Mouse (Mus musculus) thymus, postnatal 0 days (tissue): ENCODE measurements around the gene Plin2. TPM values are rescaled to one million over a fixed set of nuclear protein-coding genes. Genes with fewer than 3 reads are reported as not detected.
A peak's percentile ranks its signal among the peaks of the same experiment; 100 is the strongest.
"Not testable (repeated sequence)": the region's sequence is repeated elsewhere in the genome, so short reads cannot be mapped to it uniquely, and the experiment has no call there.

Experiments
- DNase-seq: peaks from one replicate; pipeline ENCODE4 v3.0.0-alpha.2; 2015; ENCODE audit warnings: low spot score
- polyA plus RNA-seq: library from polyadenylated mRNA; unstranded; fragments of >200 nt; fragmentation: Nextera tagmentation; extraction: Ambion mirVana; gene quantifications from 2 replicates; pipeline ENCODE4 v1.2.1, GENCODE M21; 2015

The Plin2 gene
- polyA plus RNA-seq, 1 experiment from 2014 or later: 63.0 TPM

DNA sequence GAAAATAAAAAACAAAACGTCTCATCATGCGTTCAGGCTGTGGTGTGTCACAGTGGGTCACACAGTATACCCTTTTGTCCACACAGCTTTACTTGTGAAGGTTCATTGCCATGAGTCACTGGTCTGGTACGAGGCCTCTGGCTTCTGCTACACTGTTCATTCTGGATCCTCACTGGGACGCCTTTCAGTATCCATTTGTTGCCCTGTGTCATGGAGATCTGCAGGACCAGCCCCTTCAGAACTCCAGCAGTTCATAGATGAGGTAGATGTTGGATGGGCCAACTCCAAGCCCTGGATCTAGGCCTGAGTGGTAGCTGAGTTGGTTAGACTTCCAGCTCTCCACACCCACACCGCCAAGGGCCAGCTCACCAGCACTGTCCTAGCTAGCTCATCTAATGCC is 13.9 kb upstream of the Plin2 start:
- no peak for DNase-seq

DNA sequence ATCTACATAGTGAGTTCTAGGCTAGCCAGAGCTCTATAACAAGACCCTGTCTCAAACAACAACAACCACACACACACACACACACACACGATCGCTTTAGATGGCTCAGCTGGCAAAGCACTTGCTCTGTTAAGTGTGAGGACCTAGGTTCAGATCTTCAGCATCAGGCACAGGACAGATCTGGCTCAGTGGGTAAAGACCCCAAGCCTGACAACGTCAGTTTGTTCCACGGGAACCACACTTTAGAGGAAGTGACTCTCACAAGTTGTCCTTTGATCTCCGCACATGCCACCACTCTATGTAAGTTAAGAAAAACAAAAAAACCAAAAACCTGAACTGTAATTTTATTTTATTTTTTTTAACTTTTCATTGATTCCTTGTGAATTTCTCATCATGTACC is 13.4 kb upstream of the Plin2 start:
- peak; percentile 82 for DNase-seq

- no peak for DNase-seq
Measured at GRCm38 (mm10) chr4:86681846-86682245, 12.0 kb upstream of the Plin2 start.

DNA sequence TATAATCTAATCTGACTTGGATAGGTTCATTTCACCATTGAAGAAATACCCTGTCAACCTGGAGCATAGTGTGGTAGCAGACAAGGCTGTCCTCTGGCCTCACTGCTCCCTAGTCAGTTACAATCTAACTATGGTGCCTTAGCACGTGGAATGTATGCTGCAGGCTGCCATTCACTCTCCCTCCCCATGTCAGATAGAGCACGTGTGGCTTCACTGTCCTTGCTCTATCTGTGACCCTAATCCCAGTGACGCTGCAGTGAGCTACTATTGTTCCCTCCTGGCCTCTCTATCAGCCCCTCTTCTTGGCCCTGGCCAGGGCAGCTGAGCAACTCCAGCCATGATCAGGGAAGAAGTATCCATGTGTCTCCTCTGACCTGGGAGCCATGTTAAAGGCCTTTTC is 11.6 kb upstream of the Plin2 start:
- no peak for DNase-seq

DNA sequence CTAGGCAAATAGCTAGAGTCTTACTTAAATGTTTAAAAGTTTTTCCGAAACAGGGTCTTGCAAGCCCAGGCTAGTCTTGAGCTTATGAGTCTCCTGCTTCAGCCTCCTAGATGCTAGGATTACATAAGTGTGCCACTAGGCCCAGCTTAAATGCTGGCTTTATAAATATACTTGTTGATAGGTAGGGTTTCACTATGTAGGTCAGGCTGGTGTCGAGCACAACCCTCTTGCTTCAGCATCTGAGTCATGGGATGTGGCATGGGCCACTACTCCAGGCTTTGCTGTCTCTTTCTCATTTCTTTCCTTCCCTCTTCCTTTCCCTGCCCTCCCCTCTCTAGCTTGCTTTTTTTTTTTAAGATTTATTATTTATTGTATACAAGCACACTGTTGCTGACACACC is 9.8 kb upstream of the Plin2 start:
- no peak for DNase-seq

DNA sequence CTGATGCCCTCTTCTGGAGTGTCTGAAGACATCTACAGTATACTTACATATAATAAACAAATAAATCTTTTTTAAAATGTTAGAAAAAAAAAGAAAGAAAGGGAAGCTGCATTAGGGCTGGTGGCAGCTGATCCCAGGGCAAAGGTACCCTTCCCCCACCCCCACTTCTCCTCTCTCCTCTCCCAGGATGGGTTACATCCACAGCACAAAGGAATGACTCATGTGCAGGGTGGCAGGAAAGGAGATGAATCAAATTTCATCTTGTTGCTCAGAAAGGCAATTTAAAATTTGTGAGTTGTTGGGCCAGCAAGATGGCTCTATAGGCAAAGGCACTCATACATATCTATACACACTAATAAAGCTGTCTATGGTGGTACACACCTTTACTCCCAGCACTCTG is 6.9 kb upstream of the Plin2 start:
- no peak for DNase-seq

DNA sequence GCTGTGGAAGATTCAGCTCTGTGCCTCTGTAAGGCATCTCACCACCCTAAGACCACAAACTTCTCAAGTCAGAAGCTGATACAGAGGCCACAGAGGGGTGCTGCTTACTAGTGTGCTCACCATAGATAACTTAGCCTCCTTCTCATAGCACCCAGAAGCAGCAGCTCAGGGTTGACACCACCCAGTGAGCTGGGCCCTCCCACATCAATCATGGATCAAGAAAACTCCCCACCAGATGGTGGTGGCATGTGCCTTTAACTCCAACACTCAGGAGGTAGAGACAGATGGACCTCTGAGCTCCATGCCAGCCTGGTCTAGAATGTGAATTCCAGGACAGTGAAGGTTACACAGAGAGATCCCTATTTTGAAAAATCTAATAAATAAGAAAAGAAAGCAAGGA is 4.9 kb upstream of the Plin2 start:
- not testable (repeated sequence) for DNase-seq

DNA sequence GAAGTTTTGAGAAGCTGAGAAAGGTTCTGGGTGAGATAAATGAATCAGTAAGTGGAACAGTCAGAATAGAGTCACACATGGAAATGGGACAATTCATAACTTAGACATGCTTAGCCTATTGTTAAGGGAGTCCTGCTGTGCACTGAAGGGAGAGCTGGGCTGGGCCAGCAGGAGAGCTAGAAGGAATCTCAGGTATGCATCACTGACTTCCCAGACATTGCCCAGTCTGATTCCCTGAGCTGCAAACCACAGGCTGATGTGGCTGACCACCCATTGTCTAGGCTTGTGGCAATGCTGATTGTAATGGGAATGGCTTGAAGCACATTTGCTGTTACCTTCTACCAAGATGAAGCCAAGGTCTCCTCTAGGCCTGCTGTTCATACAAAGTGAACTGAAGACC is 4.3 kb upstream of the Plin2 start:
- DNase-seq: not testable (repeated sequence)

GRCm38 (mm10) chr4:86672450-86672849 is 2.6 kb upstream of the Plin2 start:
- DNase-seq: no peak

DNA sequence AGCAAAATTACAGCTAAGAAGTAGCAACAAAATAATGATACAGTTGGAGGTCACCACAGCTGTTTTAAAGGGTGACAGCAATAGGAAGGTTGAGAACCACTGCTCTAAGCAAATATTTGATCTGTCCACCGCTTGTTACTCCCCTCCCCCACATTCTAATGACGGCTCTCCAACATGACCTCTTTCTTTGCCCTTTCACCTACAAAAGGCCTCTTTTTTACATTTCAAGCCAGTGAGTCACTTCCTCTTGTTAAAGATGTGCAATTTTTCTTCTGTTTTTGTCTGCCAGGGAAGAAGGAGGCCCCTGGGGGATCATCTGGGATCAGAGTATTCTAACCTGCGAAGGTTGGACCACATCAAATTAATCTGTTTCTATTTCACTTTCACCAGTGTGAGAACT is 1.9 kb upstream of the Plin2 start:
- DNase-seq: peak; percentile 45

- DNase-seq: no peak
Measured at GRCm38 (mm10) chr4:86670582-86671306, 884 bp upstream of the Plin2 start.

DNA sequence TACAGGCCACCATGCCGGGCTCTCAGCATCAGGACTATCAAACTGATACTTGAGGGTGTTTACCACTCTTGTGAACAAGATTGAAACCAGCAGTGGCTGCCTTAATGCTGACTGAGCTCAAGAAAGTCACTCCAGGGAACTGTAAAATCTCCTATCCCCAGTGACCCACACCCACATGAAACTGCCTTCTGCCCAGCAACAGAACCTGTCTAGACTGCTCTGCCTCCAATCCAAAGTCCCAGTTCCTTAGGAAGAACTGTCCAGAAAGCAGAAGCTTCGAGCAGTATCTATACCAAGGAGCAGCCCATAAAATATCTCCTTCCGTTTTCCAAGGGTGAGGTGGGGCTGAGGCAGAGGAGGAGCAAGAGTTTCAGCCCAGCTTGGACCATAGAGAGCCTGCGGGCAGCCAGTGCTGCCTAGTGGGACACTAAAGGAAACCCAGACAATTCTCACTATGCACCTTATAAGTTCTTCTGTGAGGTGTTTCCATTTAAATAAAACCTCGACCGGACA is 563 bp downstream of the Plin2 start:
- not testable (repeated sequence) for DNase-seq

- DNase-seq: no peak
Measured at GRCm38 (mm10) chr4:86668290-86669000, 1.4 kb downstream of the Plin2 start.

DNA sequence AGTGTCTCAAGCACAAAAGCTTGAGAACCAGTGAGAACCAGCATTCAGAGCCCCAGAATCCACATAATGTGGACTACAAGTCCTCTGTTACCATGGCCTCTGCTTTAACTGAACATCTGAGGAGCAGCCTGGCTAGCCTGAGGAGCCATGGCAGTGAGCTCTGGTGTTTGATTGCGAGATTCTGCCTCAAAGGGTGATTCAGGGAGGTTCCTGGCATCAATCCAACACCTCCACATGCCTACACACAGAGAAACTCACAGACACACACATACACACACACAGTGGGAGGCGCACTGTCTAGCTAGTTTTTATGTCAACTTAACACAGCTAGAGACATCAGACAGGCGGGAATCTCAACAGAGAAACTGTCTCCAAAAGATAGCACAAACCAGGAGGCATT is 4.3 kb downstream of the Plin2 start:
- no peak for DNase-seq

DNA sequence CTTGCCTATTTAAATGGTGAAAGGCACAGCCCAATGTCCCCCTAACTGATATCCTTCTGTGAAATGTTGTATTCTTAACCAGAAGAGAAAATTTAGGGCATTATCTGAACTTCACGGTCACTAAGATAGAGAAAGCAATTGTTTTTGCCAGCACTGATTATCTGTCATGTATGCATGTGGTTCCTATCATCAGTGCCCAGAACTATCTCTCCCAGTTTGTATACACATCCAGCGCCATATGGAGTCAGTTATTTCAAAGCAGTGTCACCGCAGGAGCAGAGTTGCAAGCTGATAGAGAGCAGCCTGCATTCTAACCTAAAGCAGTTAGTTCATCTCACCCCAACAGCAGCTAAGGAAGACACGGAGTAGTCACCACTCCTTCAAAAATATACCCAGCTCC is 5.9 kb downstream of the Plin2 start:
- no peak for DNase-seq

- DNase-seq: no peak
Measured at GRCm38 (mm10) chr4:86657176-86657575, 12.7 kb downstream of the Plin2 start.

DNA sequence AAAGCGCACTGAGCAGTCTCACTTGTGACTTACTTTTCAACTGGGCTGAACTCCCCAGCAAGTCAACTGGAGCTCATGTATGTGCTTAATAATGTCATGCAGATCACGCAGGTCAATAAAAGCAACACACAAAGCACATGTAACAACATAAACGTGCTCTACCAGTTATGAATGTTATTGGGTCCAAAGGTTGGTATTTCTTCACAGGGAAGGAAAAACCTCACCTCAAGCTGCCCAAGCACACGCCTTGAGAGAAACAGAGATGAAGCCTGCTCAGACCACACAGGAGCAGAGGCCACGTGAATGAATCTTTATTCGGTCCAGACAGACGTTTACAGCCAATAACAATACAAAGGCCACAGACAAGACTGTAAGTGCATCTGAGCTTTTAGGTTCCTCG is 13.4 kb downstream of the Plin2 start:
- not testable (repeated sequence) for DNase-seq

GRCm38 (mm10) chr4:86651686-86652384 is 18.0 kb downstream of the Plin2 start:
- peak; percentile 45 for DNase-seq

DNA sequence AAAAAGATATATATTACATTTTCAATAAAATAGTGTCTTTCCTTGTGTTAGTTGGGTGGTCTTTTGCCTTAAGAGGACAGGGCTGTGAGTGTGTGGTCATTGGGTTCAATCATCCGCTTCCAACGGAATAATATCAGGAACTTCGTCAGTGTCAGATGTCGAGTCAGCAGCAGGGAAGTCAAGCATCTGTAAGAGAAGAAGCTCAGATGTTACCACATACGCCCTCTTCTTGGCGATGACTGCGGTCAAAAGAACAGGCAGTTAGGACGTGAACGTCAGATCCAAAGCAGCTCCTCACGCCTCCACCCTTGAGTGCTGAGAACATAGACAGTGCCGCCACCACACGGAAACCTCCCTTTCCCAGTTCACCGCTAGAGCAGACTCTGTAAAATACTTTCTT is 21.5 kb downstream of the Plin2 start:
- DNase-seq: not testable (repeated sequence)

- DNase-seq: not testable (repeated sequence)
Measured at GRCm38 (mm10) chr4:86637561-86637960, 32.3 kb downstream of the Plin2 start.

DNA sequence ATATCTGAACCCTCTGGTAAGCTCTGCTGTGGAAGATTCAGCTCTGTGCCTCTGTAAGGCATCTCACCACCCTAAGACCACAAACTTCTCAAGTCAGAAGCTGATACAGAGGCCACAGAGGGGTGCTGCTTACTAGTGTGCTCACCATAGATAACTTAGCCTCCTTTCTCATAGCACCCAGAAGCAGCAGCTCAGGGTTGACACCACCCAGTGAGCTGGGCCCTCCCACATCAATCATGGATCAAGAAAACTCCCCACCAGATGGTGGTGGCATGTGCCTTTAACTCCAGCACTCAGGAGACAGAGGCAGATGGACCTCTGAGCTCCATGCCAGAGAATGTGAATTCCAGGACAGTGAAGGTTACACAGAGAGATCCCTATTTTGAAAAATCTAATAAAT is 35.0 kb downstream of the Plin2 start:
- not testable (repeated sequence) for DNase-seq

DNA sequence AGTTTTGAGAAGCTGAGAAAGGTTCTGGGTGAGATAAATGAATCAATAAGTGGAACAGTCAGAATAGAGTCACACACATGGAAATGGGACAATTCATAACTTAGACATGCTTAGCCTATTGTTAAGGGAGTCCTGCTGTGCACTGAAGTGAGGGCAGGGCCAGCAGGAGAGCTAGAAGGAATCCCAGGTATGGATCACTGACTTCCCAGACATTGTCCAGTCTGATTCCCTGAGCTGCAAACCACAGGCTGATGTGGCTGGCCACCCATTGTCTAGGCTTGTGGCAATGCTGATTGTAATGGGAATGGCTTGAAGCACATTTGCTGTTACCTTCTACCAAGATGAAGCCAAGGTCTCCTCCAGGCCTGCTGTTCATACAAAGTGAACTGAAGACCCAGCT is 35.5 kb downstream of the Plin2 start:
- DNase-seq: not testable (repeated sequence)
